Mouse (Mus musculus): ENCODE measurements at regions not wholly inside any gene's neighbourhood (a gene's known extent, or its start where the extent isn't known, plus 50 kb on each side); places are given as distances from the start of the nearest gene placed in this dataset.

DNA sequence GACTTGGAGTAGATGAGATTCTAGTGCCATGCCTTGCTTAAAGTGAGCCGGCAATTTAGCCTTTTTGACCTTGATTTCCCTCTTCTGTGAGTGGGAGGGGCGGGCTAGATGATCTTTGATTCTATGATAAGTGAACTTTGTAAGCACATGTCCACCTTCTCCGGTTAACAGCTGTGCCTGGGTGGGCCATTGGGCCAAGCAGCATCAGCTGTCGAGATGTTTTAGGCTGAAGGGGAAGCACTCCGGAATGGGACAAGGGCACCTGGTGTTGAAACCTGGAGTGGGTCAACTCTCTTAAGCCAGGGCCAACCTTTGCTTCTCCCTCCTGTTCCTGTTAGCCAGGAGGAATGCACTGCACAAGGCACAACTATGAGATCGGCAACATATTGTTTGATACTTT is 239.5 kb upstream of the Map3k1 start:
- H3K9me3 ChIP-seq (replicated peaks), result no peaks in the 10 kb centered on the region
- no peaks in the 10 kb centered on the region for H3K36me3 ChIP-seq
- H3K4me3 ChIP-seq, result no peak overlapping the region
- H3K4me1 ChIP-seq, result 0 out of 2 replicates have a peak, but pooled peaks cover 3% of the 10 kb centered on the region
- no peak for DNase-seq (ENCODE audit: low spot score)
- 90% methylated on average over 6 of the region's 6 CpGs for WGBS
- H3K27me3 ChIP-seq (ENCODE audit: low read depth, poor library complexity, severe bottlenecking), result no peaks in the 10 kb centered on the region
- no peak overlapping the region for H3K27ac ChIP-seq (replicated peaks)

DNA sequence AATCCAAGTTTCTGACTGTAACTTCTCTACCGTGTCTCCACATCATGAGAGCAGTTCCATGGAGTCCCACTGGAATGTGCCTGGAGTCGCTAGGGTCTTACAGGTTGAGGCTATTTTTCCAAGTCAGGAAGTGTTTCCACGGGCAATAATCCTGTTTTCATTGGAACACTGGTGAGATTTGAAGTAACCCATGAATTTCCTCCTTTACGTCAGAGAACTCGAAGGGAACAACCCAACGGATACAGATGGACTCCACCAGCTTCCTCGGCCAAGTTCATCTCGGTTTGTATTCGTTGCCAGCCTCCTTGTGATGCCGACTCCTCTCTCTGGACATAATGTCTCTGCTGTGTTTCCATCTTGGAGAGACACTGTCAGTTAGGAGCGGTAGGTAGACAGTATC is 237.4 kb upstream of the Ankrd55 start:
- H3K4me1 ChIP-seq, result 0 out of 2 replicates have a peak, but pooled peaks cover 3% of the 10 kb centered on the region
- 95% methylated on average over 11 of the region's 11 CpGs for WGBS
- no peak overlapping the region for H3K27ac ChIP-seq (replicated peaks)
- DNase-seq (ENCODE audit: low spot score), result no peak
- H3K27me3 ChIP-seq (ENCODE audit: low read depth, poor library complexity, severe bottlenecking), result no peaks in the 10 kb centered on the region
- H3K9me3 ChIP-seq (replicated peaks), result no peaks in the 10 kb centered on the region
- no peaks in the 10 kb centered on the region for H3K36me3 ChIP-seq
- no peak overlapping the region for H3K4me3 ChIP-seq

DNA sequence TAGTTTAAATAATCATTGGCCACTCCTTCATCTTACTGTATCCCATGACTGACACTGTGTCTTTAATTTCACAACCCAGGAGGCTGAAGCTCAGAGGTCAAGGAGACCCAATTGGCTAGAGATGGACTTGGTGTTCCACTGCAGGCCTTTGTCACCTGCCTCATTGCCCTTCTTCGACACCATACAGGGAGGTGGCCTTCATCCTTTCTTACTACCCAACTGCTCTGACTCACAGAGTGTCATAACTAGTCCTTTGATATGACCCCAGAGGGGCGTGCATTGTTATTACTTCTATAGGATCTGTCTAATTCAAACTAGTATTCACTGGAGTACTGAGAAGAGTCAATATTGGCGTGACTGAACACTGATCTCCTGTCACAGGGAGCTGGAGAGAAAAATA is 236.2 kb upstream of the Ankrd55 start:
- no peaks in the 10 kb centered on the region for H3K27me3 ChIP-seq (ENCODE audit: low read depth, poor library complexity, severe bottlenecking)
- DNase-seq (ENCODE audit: low spot score), result no peak

DNA sequence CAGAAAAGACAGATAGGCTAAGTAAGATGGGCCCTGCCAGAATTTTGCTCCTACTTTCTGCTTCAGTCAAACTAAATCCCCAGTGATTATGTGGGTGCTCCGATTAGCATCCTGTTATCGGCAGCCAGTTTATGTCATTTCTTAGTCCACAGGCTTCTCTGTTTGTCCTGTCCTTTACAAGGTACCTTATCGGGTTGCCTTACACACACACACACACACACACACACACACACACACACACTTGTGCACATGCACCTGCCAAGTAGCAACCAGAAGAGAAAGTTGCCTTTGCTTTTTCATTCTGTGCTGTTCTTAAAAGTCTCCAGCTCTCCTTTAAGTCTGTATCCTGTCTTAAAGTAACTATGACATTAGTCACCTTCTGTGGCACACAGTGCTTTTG is 235.8 kb upstream of the Ankrd55 start:
- Histone ChIP-seq H3K27me3 (ENCODE audit: low read depth, poor library complexity, severe bottlenecking) (no peaks in the 10 kb centered on the region), H3K4me3 (no peak overlapping the region), H3K36me3 (no peaks in the 10 kb centered on the region), H3K9me3 (replicated peaks) (no peaks in the 10 kb centered on the region), H3K27ac (replicated peaks) (no peak overlapping the region), H3K4me1 (0 out of 2 replicates have a peak, but pooled peaks cover 3% of the 10 kb centered on the region)
- 92% methylated on average over 3 of the region's 3 CpGs for WGBS
- DNase-seq (ENCODE audit: low spot score), result no peak

More for the DNA sequence above, 236.2 kb upstream of the Ankrd55 start:
- 0 out of 2 replicates have a peak, but pooled peaks cover 3% of the 10 kb centered on the region for H3K4me1 ChIP-seq
- H3K4me3 ChIP-seq, result no peak overlapping the region
- H3K9me3 ChIP-seq (replicated peaks), result no peaks in the 10 kb centered on the region
- no peaks in the 10 kb centered on the region for H3K36me3 ChIP-seq
- no peak overlapping the region for H3K27ac ChIP-seq (replicated peaks)
- 86% methylated on average over 3 of the region's 3 CpGs for WGBS

DNA sequence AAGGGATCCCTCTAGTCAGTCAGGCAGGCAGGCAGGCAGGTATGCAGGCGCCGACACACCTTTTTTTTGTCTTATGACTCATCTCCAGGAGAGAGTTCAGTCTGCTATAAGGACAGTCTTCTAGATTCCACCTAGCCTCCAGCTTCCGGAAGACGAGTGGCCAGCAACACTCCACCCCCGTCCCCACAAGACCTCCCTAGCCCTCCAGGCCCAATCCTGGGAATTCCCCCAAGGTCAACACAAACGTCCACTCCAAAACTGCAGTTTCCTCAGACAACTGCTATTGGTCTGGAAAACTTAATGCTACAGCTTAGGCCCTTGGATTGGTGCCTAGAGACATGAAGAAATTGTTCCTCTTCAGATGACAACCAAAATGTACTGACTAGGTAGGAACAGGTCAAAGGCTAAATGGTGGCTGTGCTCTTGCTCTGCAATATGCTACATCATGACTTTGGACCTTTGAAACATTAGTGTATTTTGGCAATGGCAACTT is 233.3 kb upstream of the Ankrd55 start:
- no peaks in the 10 kb centered on the region for H3K9me3 ChIP-seq (replicated peaks)
- no peaks in the 10 kb centered on the region for H3K36me3 ChIP-seq
- H3K4me3 ChIP-seq, result no peak overlapping the region
- no peak for DNase-seq (ENCODE audit: low spot score)
- no peaks in the 10 kb centered on the region for H3K27me3 ChIP-seq (ENCODE audit: low read depth, poor library complexity, severe bottlenecking)
- H3K27ac ChIP-seq (replicated peaks), result no peak overlapping the region
- H3K4me1 ChIP-seq, result no peaks in the 10 kb centered on the region
- WGBS, result 90% methylated on average over 6 of the region's 6 CpGs

DNA sequence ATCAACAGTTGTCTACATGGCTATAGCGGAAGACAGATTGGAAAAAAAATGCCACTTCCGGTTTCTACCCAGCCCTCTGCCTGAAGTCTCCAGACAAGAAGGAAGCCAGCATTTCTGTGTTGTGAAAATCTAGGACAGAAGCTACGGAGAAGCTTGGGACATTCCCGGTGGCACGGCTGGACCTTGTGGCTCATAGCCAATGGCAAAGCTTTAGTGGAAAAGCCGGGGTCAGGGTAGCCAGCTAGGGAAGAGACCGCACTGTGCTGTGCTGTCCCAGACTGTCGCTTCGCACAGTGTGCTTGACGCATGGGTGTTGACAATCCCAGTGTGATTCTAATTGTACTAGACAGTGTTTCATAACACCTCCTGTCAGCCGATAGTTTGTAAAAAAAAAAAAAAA is 230.0 kb upstream of the Ankrd55 start:
- 90% methylated on average over 11 of the region's 11 CpGs for WGBS
- no peak for DNase-seq (ENCODE audit: low spot score)
- no peaks in the 10 kb centered on the region for H3K36me3 ChIP-seq

DNA sequence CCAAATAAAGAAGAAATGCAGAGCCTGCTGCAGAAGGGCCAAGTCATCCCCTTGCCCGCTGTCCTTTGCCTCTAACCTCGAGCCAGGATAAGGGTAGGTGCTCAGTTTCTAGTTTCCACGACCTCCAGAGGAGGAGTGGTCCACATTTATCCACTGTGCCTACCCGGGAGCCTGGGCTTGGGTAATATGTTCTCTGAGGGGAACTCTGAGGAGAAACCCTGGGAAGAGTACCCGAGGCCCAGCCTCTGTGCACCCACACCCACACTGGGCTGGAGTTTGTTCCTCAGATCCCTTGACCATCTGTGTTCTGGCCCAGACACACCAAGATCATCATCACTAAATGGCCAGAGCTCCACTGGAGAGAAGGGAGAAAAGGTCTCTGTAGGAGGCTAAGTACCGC is 229.5 kb upstream of the Ankrd55 start:
- Histone ChIP-seq H3K9me3 (replicated peaks) (no peaks in the 10 kb centered on the region), H3K4me3 (no peak overlapping the region), H3K27ac (replicated peaks) (no peak overlapping the region), H3K4me1 (no peaks in the 10 kb centered on the region), H3K36me3 (no peaks in the 10 kb centered on the region), H3K27me3 (ENCODE audit: low read depth, poor library complexity, severe bottlenecking) (no peaks in the 10 kb centered on the region)
- WGBS, result 88% methylated on average over 6 of the region's 6 CpGs
- DNase-seq (ENCODE audit: low spot score), result no peak

More for the DNA sequence above, 230.0 kb upstream of the Ankrd55 start:
- H3K4me1 ChIP-seq, result no peaks in the 10 kb centered on the region
- no peak overlapping the region for H3K27ac ChIP-seq (replicated peaks)
- no peaks in the 10 kb centered on the region for H3K27me3 ChIP-seq (ENCODE audit: low read depth, poor library complexity, severe bottlenecking)
- H3K9me3 ChIP-seq (replicated peaks), result no peaks in the 10 kb centered on the region
- no peak overlapping the region for H3K4me3 ChIP-seq

DNA sequence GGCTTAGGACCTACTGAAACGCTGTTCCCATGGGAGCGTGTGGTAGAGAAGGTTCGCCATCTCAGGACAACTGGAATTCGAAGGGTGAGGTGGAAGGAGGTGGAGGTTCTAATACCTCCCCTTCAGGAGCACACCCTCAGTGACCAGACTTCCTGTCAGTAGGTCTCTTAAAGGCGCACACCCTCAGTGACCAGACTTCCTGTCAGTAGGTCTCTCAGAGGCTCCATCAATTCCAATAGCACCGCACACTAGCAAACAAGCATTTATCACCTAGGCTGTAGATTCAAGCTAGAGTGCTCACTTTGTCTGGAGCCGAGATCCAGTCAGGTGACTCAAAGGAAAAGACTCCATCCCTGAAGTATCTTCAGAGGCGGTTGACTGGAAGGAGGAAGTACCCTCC is 226.2 kb upstream of the Ankrd55 start:
- 91% methylated on average over 8 of the region's 8 CpGs for WGBS
- Histone ChIP-seq H3K4me1 (no peaks in the 10 kb centered on the region), H3K27ac (replicated peaks) (no peak overlapping the region), H3K4me3 (no peak overlapping the region), H3K9me3 (replicated peaks) (no peaks in the 10 kb centered on the region), H3K27me3 (ENCODE audit: low read depth, poor library complexity, severe bottlenecking) (no peaks in the 10 kb centered on the region), H3K36me3 (no peaks in the 10 kb centered on the region)
- DNase-seq (ENCODE audit: low spot score), result no peak

DNA sequence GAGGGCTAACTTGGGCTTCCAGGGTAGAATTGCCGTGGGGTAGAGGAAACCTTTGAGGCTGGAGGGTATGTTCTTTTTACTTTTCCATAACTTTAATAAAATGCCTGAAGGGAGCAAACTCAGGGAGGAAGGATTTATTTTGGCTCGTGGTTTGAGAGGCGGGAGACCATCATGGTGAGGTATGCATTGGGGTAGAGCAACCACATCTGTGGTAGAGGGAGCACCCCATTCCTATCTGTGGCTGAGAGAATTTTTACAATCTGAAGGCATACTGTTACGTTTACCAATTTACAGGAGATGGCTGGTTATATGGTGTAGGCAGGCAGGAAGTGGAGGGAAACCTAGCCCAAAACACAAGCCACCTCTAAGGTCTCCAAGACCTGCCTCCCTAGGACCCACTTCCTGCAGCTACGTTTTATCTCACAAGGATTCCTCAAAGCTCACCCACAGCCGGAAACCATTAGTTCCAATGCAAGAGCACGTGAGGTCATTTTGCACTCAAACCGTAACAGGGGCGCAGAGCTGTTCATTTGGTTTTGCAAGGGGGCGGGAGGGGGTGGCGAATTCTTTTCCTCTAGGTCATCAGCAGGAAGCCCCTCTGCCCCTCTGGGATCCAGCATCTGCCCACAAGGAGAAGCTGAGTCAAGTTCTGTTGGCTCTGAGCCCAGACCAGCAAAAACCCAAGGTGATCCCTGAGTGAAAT is 224.7 kb upstream of the Ankrd55 start:
- Histone ChIP-seq H3K27me3 (ENCODE audit: low read depth, poor library complexity, severe bottlenecking) (no peaks in the 10 kb centered on the region), H3K4me1 (no peaks in the 10 kb centered on the region), H3K36me3 (no peaks in the 10 kb centered on the region), H3K9me3 (replicated peaks) (no peaks in the 10 kb centered on the region), H3K4me3 (no peak overlapping the region), H3K27ac (replicated peaks) (no peak overlapping the region)
- WGBS, result 78% methylated on average over 11 of the region's 11 CpGs
- DNase-seq (ENCODE audit: low spot score), result no peak

DNA sequence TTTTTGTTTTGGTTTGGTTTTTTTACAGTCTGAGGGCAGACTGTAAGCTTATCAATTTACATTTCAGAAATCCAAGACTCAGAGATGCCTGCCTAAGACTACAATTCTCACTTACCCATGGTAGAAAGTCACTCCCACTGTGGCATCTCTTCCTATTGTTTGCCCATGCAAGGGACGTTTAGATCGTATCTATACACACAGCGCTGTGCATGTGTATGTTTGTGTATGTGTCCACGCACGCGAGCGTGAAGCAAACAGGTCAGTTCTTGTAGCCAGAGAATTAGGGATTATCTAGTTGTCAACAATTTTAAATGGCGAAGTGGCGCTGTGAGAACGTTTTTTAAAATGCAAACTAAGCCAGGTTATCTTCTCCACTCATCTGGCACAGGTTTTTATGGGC is 223.6 kb upstream of the Ankrd55 start:
- WGBS, result 91% methylated on average over 10 of the region's 10 CpGs
- no peaks in the 10 kb centered on the region for H3K9me3 ChIP-seq (replicated peaks)
- DNase-seq (ENCODE audit: low spot score), result no peak

DNA sequence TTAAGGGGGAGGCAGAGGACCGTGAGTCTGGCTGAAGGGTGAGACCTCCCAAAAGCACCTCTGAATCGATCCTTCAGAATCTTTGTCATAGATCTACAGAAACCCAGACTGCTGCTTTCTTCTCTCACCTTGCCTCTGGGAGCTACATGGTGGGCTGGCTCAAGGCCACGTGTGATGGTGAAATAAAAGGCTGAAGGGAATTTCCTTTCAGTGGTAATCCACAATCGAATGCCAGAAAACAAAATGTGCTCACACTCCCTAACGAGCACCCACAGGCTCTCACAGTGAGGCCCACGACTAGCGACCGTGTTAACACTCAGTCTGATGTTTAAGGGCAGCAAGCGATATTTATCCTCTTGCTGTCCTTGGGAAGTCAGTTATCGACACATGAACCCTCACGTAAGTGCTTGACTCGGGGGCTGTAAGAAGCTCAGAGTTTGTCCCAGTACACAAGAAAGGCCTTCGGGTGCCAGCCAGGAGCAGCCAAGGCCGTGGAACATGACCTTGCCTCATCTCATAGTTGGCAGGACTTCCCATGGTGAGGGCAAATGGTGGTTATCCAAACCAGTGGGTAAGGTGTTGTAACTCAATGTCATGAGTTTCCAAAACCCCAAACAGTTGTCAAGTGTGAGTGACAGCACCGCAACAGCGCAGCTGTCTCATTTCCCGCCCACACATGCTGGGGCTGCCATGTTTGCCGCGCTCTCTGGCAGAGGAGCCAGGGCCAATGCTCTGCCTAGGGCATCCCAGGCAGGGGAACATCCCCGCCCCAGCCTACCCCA is 221.0 kb upstream of the Ankrd55 start:
- DNase-seq (ENCODE audit: low spot score), result no peak
- Histone ChIP-seq H3K27me3 (ENCODE audit: low read depth, poor library complexity, severe bottlenecking) (no peaks in the 10 kb centered on the region), H3K27ac (replicated peaks) (no peak overlapping the region), H3K36me3 (no peaks in the 10 kb centered on the region), H3K9me3 (replicated peaks) (no peaks in the 10 kb centered on the region), H3K4me1 (no peaks in the 10 kb centered on the region), H3K4me3 (no peak overlapping the region)
- WGBS, result 90% methylated on average over 20 of the region's 20 CpGs

More for the DNA sequence above, 223.6 kb upstream of the Ankrd55 start:
- Histone ChIP-seq H3K4me3 (no peak overlapping the region), H3K27me3 (ENCODE audit: low read depth, poor library complexity, severe bottlenecking) (no peaks in the 10 kb centered on the region), H3K36me3 (no peaks in the 10 kb centered on the region), H3K4me1 (no peaks in the 10 kb centered on the region), H3K27ac (replicated peaks) (no peak overlapping the region)

DNA sequence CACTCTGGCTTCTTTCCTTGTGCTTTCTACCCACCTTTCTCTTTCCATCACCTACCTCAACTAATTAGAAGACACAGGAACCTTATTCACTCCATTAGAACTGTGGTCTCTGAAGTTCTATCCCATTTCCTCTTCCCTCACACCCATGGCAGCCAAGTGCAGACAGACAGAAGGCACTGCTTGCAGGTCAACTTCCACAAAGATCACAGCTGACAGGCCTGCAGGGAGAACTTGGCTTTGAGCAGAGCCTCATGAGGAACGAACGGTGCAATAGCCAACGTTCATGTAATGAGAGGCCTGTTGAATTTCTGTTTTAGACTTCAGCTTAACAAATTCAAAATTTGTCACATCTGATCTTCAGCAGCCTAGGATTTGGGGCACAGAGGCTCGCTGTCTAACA is 217.5 kb upstream of the Ankrd55 start:
- H3K4me3 ChIP-seq, result no peak overlapping the region
- no peaks in the 10 kb centered on the region for H3K36me3 ChIP-seq
- H3K27me3 ChIP-seq (ENCODE audit: low read depth, poor library complexity, severe bottlenecking), result no peaks in the 10 kb centered on the region
- WGBS, result 96% methylated on average over 4 of the region's 4 CpGs
- H3K9me3 ChIP-seq (replicated peaks), result no peaks in the 10 kb centered on the region
- H3K27ac ChIP-seq (replicated peaks), result no peak overlapping the region
- no peaks in the 10 kb centered on the region for H3K4me1 ChIP-seq
- no peak for DNase-seq (ENCODE audit: low spot score)

Data from midbrain, embryonic 10.5 days (tissue).